Mouse (Mus musculus): ENCODE measurements around the gene Rnf133.

Gene Rnf133

DNA sequence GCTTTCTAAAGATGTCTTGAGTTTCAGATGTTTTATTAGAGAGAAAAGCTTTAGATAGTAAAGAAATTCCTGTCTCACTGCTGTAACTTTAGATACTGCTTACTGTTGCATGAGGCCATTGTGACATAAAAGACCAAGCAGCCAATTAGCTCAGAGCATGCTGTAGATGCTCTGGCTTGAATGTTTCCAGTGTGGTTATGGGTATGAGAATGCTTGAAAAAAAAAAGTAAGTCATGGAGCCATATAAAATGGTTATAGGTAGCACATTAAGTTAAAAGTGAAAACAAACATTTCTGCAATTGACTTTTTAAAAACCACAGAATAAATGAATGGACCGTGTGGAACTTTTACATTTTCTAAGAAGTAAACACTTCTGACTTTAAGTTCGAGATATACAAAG lies at the start of gene Rnf133:
TSS of gene Rnf133 (minus strand) at position 101 of the 400 bp plus-strand sequence.
- no peak for DNase-seq (ENCODE audit: low read depth)

GRCm38 (mm10) chr6:23678172-23678571 lies 28.1 kb upstream of the Rnf133 start:
- no peak for DNase-seq (ENCODE audit: low read depth)

- DNase-seq (ENCODE audit: low read depth): no peak
Observed at GRCm38 (mm10) chr6:23655036-23655435, 4.9 kb upstream of the Rnf133 start, which contains the start of gene Rnf148. Gene Rnf148, minus strand, starts transcription at chr6:23655136.

- DNase-seq (ENCODE audit: low read depth): no peak
Observed at GRCm38 (mm10) chr6:23648732-23649131, 1.4 kb downstream of the Rnf133 start.

- no peak for DNase-seq (ENCODE audit: low read depth)
Observed at GRCm38 (mm10) chr6:23647627-23648247, 2.4 kb downstream of the Rnf133 start.

DNA sequence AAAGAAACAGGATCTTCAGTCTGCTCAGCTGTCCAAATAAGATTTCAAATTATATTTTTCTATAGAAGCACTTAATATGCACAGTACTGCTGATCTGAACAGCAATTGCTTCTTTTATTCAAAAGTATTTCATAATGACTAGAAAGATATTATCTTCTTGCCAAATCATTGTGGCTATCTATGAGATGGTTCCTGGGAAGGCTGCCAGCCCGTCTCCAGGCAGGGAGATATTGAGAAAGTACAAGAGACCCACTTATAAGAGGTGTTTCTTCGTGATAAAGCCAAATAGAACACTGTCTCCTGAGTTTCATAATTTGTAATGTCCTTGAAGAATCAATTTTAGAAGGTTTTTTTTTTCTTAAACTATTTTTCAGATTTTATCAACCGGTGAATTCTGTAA lies 13.0 kb downstream of the Rnf133 start:
- DNase-seq (ENCODE audit: low read depth): no peak

DNA sequence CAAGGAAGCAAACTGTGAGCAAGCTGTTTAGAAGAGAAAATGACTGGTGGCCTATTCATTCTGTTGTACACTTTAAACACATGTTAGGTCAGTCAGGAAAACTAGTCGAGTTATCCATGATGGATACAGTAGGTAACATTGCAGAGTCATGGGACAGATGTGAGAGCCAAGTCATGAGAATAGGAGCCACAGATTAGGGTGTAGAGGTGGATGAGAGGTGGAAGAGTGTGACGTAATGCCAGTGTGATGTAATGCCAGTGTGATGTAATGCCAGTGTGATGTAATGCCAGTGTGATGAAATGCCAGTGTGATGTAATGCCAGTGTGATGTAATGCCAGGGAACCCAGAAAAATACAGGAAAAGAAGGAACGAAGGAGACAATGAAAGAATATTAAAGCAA lies 14.9 kb downstream of the Rnf133 start:
- DNase-seq (ENCODE audit: low read depth): no peak

GRCm38 (mm10) chr6:23634016-23634415 lies 16.1 kb downstream of the Rnf133 start:
- no peak for DNase-seq (ENCODE audit: low read depth)

GRCm38 (mm10) chr6:23630465-23630864 lies 19.6 kb downstream of the Rnf133 start:
- DNase-seq (ENCODE audit: low read depth): no peak

Measured in c-Kit-positive CD71-negative TER-119-negative erythroid progenitor cells, embryonic 14.5 days (primary cell).